Mouse (Mus musculus) left cerebral cortex, postnatal 36 days (tissue): ENCODE results near the gene Gmpr. TPM values are rescaled to one million over a fixed set of nuclear protein-coding genes. Genes with fewer than 3 reads are reported as not detected.

Experiments used
- DNase-seq, 2 experiments: peaks; one replicate each; pipeline ENCODE4 v3.0.0; 2021 to 2022; ENCODE audit warnings: low spot score in 2 of 2, mixed read lengths in 1 of 2
- intact Hi-C: fragments of 180-260 bp; cut with DNase I; formaldehyde crosslinking; loops from one replicate; pipeline ENCODE4 v1.15.1; 2025
- total RNA-seq, 2 experiments: library from RNA; stranded (reverse); gene quantifications; 2 replicates each; pipeline ENCODE4 v1.2.3; 2021

Gmpr gene
- total RNA-seq, 2 experiments from 2014 or later, result 46.6 to 55.4 TPM

- intact Hi-C loops, result no loop called here
- DNase-seq, result no peak
Observed at GRCm38 (mm10) chr13:45535731-45536453, 28.6 kb downstream of the Gmpr start.

DNA sequence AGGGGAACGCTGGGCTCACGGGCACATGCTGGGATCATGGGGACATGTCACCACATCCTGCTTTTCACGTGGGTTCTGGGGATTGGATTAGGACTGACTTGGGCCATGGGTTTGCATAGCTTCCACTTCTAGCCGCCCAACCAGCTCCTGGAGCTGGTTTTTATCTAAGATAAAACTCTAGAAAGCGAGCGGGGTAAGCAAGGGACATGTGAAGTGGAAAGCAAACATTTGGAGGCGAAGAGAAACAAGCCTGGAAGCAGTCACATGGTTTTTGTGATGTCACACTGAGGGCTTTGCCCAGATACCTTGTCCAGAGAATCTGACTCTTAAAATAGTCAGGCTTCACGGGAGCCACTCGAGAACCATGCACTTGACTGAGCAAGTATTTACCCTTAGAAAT is 29.9 kb downstream of the Gmpr start:
- intact Hi-C loops, result no loop called here

GRCm38 (mm10) chr13:45538091-45538490 is 30.8 kb downstream of the Gmpr start:
- intact Hi-C loops, result loop anchor here (2.0 kb wide), 3 partner anchors 33 to 721 kb away; no protein-coding TSS in a partner anchor
- peak in 1 of 2 experiments; percentile 25 for DNase-seq

More for the DNA sequence above, 29.9 kb downstream of the Gmpr start:
- DNase-seq, result peak in 1 of 2 experiments; percentile 7

- intact Hi-C loops, result loop anchor here (2.0 kb wide), 3 partner anchors 32 to 720 kb away; no protein-coding TSS in a partner anchor
- peak; percentile 80 to 83 for DNase-seq
Observed at GRCm38 (mm10) chr13:45538532-45539204, 31.4 kb downstream of the Gmpr start.

GRCm38 (mm10) chr13:45539205-45539568 is 31.9 kb downstream of the Gmpr start:
- intact Hi-C loops, result loop anchor here (2.0 kb wide), 3 partner anchors 32 to 720 kb away; no protein-coding TSS in a partner anchor
- DNase-seq, result peak; percentile 78 to 82

DNA sequence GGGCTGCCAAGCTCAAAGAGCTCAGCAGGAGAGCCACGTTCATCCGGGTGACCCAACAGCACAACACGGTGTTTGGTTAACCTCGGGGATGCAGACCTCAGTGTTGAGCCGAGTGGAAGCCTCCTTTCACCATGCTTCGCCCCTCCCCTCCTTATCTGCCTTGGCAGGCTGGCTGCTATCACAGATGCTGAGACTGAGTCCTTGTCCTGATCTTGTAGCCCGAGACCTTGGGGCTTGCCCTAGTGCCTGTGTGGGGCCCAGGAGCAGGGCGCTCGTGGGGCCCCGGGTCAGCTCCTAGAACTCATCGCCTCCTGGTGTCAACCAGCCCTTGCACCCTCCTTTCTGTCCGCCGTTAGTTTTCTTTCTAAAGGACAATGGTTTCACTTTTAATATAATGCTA is 38.7 kb downstream of the Gmpr start:
- intact Hi-C loops, result no loop called here
- DNase-seq, result no peak

GRCm38 (mm10) chr13:45546946-45547345 is 39.7 kb downstream of the Gmpr start:
- intact Hi-C loops, result no loop called here
- no peak for DNase-seq

- intact Hi-C loops, result no loop called here
- no peak for DNase-seq
Observed at GRCm38 (mm10) chr13:45547549-45547948, 40.3 kb downstream of the Gmpr start.

GRCm38 (mm10) chr13:45553674-45554073 is 46.4 kb downstream of the Gmpr start:
- DNase-seq, result no peak
- intact Hi-C loops, result no loop called here

DNA sequence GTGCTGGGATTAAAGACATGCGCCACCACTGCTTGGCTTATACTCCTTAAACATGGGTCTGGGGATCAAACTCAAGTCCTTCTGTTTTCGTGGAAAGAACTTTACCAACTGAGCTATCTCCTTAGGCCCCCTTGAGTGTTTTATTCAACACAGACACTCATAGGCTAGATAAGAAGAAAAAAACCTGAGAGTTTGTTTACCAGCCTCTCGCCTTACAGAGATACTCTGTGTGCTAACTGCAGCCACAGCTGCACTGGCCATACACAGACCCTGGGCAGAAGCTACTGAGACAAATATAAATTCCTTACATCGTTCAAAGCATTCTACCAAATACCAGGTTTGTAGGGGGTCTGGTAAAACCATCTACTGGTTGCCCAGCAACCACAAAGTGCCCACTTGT is 51.1 kb downstream of the Gmpr start:
- intact Hi-C loops, result no loop called here
- no peak for DNase-seq

DNA sequence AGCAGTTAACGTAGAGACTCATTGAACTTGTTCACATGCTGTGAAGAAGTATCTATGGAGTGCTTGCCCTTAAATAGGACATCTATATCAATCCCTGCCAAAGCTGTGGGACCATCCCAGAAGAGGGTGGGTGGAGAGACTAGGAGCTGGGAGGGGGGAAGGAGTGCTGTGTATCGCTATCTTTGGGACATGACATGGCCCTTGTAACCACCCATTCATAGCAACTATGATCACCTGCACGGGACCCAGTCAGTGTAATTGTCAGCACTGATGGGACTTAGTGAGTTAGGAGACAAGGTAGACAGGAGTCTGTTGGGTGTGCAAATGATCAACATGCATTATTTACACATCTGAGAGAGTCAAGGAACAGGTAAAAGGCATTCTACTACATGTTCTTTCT is 52.0 kb downstream of the Gmpr start:
- intact Hi-C loops, result no loop called here
- DNase-seq, result no peak

DNA sequence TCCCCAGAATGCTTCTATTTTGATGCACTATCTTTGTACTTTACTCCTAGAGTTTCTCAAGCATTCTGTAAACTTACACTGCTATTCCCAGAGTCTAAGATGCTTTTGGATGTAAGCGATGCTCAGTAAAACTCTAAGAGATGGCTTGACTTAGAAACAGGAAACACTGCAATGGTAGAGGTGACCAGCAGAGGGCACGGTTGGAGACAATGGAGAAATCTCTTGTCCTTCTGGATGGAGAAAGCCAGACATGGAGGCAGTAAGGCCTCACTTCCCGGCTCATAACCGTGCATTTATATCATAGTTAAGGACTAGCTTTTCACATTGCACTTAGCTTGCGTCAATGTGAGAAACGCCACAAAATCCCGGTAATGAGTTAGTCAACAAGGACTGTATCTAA is 53.3 kb downstream of the Gmpr start:
- no peak for DNase-seq
- intact Hi-C loops, result no loop called here

DNA sequence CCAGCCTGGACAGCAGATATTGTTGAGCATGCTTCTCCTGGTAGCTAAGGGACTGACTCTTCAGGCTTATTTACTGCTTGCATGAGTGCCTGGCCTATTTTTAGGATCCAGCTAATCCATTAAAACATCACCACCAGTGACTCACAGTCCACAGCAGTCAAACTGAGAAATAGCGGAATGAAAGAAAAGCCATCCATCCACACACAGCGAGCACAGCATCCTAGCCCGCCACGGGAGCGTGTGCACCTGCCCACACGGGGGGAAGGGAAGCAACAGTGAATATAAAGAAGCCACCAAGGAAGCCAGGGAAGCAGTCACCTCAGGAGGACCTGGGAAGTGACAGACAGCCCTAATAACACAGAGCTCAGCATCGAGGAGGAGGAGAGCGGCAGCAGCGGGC is 54.8 kb downstream of the Gmpr start:
- intact Hi-C loops, result no loop called here

DNA sequence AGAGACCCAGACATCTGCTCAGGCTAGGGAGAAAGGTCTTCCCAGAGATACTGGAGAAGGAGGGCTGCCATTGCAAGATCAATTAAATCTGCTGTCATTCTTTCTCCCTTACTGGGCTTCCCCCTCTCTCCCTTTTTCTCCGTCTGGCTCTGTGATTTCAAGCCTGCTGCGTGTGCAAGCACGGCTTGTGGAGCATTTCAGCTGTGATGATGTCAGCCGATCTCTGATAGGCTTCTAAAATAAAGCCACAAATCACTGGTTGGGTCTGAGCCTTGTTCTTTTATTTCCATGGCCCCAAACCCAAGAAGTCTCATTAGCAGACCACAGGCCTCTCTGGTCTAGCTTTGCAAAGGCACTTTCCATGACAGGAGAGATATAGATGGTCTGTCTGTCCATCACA is 57.7 kb downstream of the Gmpr start:
- intact Hi-C loops, result no loop called here
- no peak for DNase-seq

More for the DNA sequence above, 54.8 kb downstream of the Gmpr start:
- no peak for DNase-seq

DNA sequence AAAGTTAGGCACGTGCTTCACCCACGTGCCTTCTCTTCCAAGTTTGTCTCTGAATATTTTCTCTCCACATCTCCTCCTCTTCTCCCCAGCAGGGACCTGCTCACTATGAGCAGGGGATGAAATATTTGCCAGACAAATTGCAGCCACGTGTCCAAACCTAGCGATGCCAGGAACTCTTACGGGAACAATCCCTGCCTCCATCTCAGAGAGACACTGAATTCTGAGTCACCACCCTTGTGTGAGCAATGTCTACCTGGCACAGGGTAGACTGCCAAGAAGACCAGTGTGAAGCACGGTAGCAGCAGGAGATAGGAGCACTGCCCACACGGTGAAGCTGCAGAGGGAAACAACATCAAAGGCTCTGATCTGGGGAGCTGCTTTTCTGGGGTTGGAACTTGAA is 62.7 kb downstream of the Gmpr start:
- peak; percentile 48 to 65 for DNase-seq

GRCm38 (mm10) chr13:45571795-45572262 is 64.6 kb downstream of the Gmpr start:
- intact Hi-C loops, result loop anchor here (2.0 kb wide), 1 partner anchor 33 kb away; no protein-coding TSS in a partner anchor
- DNase-seq, result peak; percentile 75 to 87

More for the DNA sequence above, 62.7 kb downstream of the Gmpr start:
- intact Hi-C loops, result loop anchor here (2.0 kb wide), 1 partner anchor 31 kb away; no protein-coding TSS in a partner anchor

DNA sequence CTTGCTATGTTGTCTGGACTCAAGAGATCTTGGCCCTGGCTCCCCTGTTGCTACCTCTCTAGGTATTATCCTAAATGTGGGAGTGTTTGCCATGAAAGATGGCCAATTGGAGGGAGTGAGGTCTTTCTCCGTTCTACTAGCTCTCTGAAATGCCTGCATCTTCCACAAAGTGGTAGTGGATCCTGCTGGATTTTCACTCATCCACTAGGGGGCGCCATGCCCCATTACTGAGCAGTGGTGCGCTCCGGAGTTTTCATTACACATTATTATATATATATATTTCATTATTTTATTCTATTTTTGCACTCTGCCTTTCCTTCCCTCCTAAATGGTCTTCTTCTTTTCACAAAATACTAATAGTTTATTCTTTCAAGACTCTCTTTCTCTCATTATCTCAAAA is 65.5 kb downstream of the Gmpr start:
- intact Hi-C loops, result no loop called here
- DNase-seq, result peak; percentile 43 to 56

DNA sequence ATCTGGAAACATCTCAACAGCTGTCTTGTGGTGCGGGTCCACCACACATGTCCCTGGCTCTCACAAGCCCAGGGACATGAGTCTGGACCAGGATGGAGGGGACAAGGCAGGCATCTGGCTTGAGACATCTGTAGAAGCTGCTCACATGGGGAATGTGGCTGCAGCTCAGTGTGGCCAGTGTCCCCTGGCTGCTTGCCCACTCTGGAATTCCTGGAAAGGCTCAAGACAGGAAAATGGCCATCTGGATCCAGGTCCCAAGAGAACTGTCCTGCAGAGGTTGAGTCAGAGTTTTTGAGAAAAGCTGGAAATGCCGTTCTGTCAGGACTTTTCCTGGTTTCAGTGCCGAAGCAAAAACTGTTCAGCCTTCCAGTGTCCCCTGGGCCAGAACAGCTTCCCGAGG is 68.9 kb downstream of the Gmpr start:
- no peak for DNase-seq
- intact Hi-C loops, result loop anchor here (5.0 kb wide), 1 partner anchor 56 kb away; no protein-coding TSS in a partner anchor

GRCm38 (mm10) chr13:45577366-45577765 is 70.1 kb downstream of the Gmpr start:
- no peak for DNase-seq
- intact Hi-C loops, result loop anchor here (5.0 kb wide), 1 partner anchor 55 kb away; no protein-coding TSS in a partner anchor

GRCm38 (mm10) chr13:45577784-45578183 is 70.5 kb downstream of the Gmpr start:
- intact Hi-C loops, result loop anchor here (5.0 kb wide), 1 partner anchor 55 kb away; no protein-coding TSS in a partner anchor
- DNase-seq, result no peak
